Mouse (Mus musculus) brain, embryonic 14.5 days (tissue): ENCODE results near the gene Rbpj.

Source experiments
- CTCF ChIP-seq: fragments of 200-500 bp; IDR thresholded peaks from 2 replicates; pipeline ENCODE4 v1.5.1; 2012; ENCODE audit warnings: inconsistent platforms, mild to moderate bottlenecking, moderate library complexity, borderline replicate concordance; ENCODE audit not compliant: insufficient read depth, insufficient read length; ENCODE audit errors: extremely low read depth
- POLR2A ChIP-seq: fragments of 200-500 bp; IDR thresholded peaks from 2 replicates; pipeline ENCODE4 v1.6.1; 2012; ENCODE audit warnings: mild to moderate bottlenecking, inconsistent platforms, borderline replicate concordance; ENCODE audit not compliant: poor library complexity, insufficient read depth, insufficient read length, severe bottlenecking; ENCODE audit errors: extremely low read depth

- TF ChIP-seq POLR2A (no peak), CTCF (no peak)
Measured at GRCm38 (mm10) chr5:53564309-53564708, 98.4 kb downstream of the Rbpj start.
